Mouse (Mus musculus) A20 (cell line): Measurements from ENCODE around the gene Ndufb10.

Experiments used
- DNase-seq: peaks from one replicate; pipeline ENCODE4 v3.0.0-alpha.2; 2011; ENCODE audit warnings: low read depth, low spot score

Ndufb10 gene

GRCm38 (mm10) chr17:24707801-24708425, 16.4 kb downstream of the Ndufb10 start:
- DNase-seq: peak; percentile 33

- peak; percentile 92 for DNase-seq
Observed at GRCm38 (mm10) chr17:24706982-24707800, 17.1 kb downstream of the Ndufb10 start, which contains the start of gene Tbl3. Gene Tbl3, minus strand, starts transcription at chr17:24707660.

GRCm38 (mm10) chr17:24705821-24706220, 18.5 kb downstream of the Ndufb10 start:
- DNase-seq: no peak

- DNase-seq: no peak
Observed at GRCm38 (mm10) chr17:24701251-24701650, 23.0 kb downstream of the Ndufb10 start.

- DNase-seq: no peak
Observed at GRCm38 (mm10) chr17:24699473-24699872, 24.8 kb downstream of the Ndufb10 start.

GRCm38 (mm10) chr17:24698715-24699114, 25.6 kb downstream of the Ndufb10 start:
- DNase-seq: no peak

GRCm38 (mm10) chr17:24697985-24698384, 26.3 kb downstream of the Ndufb10 start:
- DNase-seq: no peak

- peak; percentile 89 for DNase-seq
Observed at GRCm38 (mm10) chr17:24696011-24696697, 28.1 kb downstream of the Ndufb10 start, which contains the start of the genes Gfer and Noxo1. Gene Gfer, minus strand, starts transcription at chr17:24696156. Gene Noxo1, plus strand, starts transcription at chr17:24696234.

- no peak for DNase-seq
Observed at GRCm38 (mm10) chr17:24695326-24696010, 28.8 kb downstream of the Ndufb10 start.

- DNase-seq: no peak
Observed at GRCm38 (mm10) chr17:24692385-24692784, 31.9 kb downstream of the Ndufb10 start.

GRCm38 (mm10) chr17:24689251-24690081, 34.8 kb downstream of the Ndufb10 start, which contains the start of gene Syngr3:
Gene Syngr3, minus strand, starts transcription at chr17:24689955.
- peak; percentile 51 for DNase-seq

GRCm38 (mm10) chr17:24687599-24687998, 36.7 kb downstream of the Ndufb10 start:
- DNase-seq: no peak

- DNase-seq: peak; percentile 40
Observed at GRCm38 (mm10) chr17:24687146-24687595, 37.1 kb downstream of the Ndufb10 start.

- peak; percentile 40 for DNase-seq
Observed at GRCm38 (mm10) chr17:24686514-24686913, 37.8 kb downstream of the Ndufb10 start.

- DNase-seq: no peak
Observed at GRCm38 (mm10) chr17:24677500-24678080, 46.7 kb downstream of the Ndufb10 start.

GRCm38 (mm10) chr17:24676877-24677276, 47.4 kb downstream of the Ndufb10 start:
- DNase-seq: no peak

GRCm38 (mm10) chr17:24676187-24676586, 48.1 kb downstream of the Ndufb10 start:
- DNase-seq: peak; percentile 75

GRCm38 (mm10) chr17:24674277-24674676, 50.0 kb downstream of the Ndufb10 start:
- no peak for DNase-seq

GRCm38 (mm10) chr17:24672141-24672540, 52.1 kb downstream of the Ndufb10 start:
- peak; percentile 51 for DNase-seq
